Mouse (Mus musculus) MEL (cell line): ENCODE results near the gene Olfr1507. TPM values are rescaled to one million over a fixed set of nuclear protein-coding genes. Genes with fewer than 3 reads are reported as not detected.

Experiments
- DNase-seq: peaks from one replicate; pipeline ENCODE4 v3.0.0; 2011; ENCODE audit warnings: low read depth, low spot score
- H3K27ac ChIP-seq: 2 replicates; pipeline ENCODE4 v1.5.1; 2012; ENCODE audit warnings: low read depth, mild to moderate bottlenecking, control low read depth, low read length, moderate library complexity; ENCODE audit not compliant: control insufficient read depth
- H3K27me3 ChIP-seq, 2 experiments: fragments of 150-350 bp in 1 of 2; sonication (generic) in 1 of 2; 2 replicates each; pipeline ENCODE4 v1.6.1; 2012; ENCODE audit warnings: low read length in 2 of 2, mild to moderate bottlenecking in 2 of 2, improper control_type of control experiment in 1 of 2, moderate library complexity in 1 of 2; ENCODE audit not compliant: insufficient read depth in 2 of 2, control insufficient read depth in 1 of 2
- H3K36me3 ChIP-seq, 2 experiments: 2 replicates each; pipeline ENCODE4 v1.6.1; 2012 to 2014; ENCODE audit warnings: low read length in 2 of 2, improper control_type of control experiment in 1 of 2, inconsistent platforms in 1 of 2, mild to moderate bottlenecking in 1 of 2; ENCODE audit not compliant: insufficient read depth in 2 of 2, control insufficient read depth in 1 of 2
- H3K4me1 ChIP-seq, 2 experiments: fragments of 150-350 bp in 1 of 2; sonication (generic) in 1 of 2; 2 replicates each; pipeline ENCODE4 v1.6.1; 2012; ENCODE audit warnings: low read length in 2 of 2, improper control_type of control experiment in 1 of 2, mild to moderate bottlenecking in 1 of 2; ENCODE audit not compliant: insufficient read depth in 2 of 2, control insufficient read depth in 1 of 2
- H3K4me3 ChIP-seq, 2 experiments: fragments of 150-350 bp in 1 of 2; sonication (generic) in 1 of 2; 2 replicates each; pipeline ENCODE4 v1.5.1; 2012; ENCODE audit warnings: low read depth in 2 of 2, low read length in 2 of 2, mild to moderate bottlenecking in 2 of 2, moderate library complexity in 2 of 2, control low read depth in 1 of 2, improper control_type of control experiment in 1 of 2; ENCODE audit not compliant: control insufficient read depth in 1 of 2, insufficient read depth in 1 of 2
- H3K79me2 ChIP-seq: 2 replicates; pipeline ENCODE4 v1.6.1; 2012; ENCODE audit warnings: mild to moderate bottlenecking, low read length, moderate library complexity; ENCODE audit not compliant: control insufficient read depth, poor library complexity, insufficient read depth
- H3K9ac ChIP-seq: 2 replicates; pipeline ENCODE4 v1.6.1; 2012; ENCODE audit warnings: low read depth, mild to moderate bottlenecking, control low read depth, low read length, moderate library complexity; ENCODE audit not compliant: control insufficient read depth, poor library complexity, severe bottlenecking
- H3K9me3 ChIP-seq: fragments of 150-350 bp; sonication (generic); replicated peaks from 2 replicates; pipeline ENCODE4 v1.6.1; 2012; ENCODE audit warnings: mild to moderate bottlenecking, low read length, improper control_type of control experiment, moderate library complexity; ENCODE audit not compliant: insufficient read depth
- CHD1 ChIP-seq: IDR thresholded peaks from 2 replicates; pipeline ENCODE4 v1.6.1; 2012; ENCODE audit warnings: low read depth, mild to moderate bottlenecking, inconsistent platforms, low read length, improper control_type of control experiment
- CTCF ChIP-seq, 3 experiments: IDR thresholded peaks in 2 of 3; conservative IDR thresholded peaks in 1 of 3; 2 replicates each; pipeline ENCODE4 v1.5.1; 2011 to 2012; ENCODE audit warnings: low read length in 3 of 3, low read depth in 2 of 3, mild to moderate bottlenecking in 2 of 3, improper control_type of control experiment in 1 of 3, inconsistent platforms in 1 of 3, mixed read lengths in 1 of 3, moderate library complexity in 1 of 3; ENCODE audit not compliant: control insufficient read depth in 1 of 3, insufficient read depth in 1 of 3, poor library complexity in 1 of 3, severe bottlenecking in 1 of 3
- E2F4 ChIP-seq: IDR thresholded peaks from 2 replicates; pipeline ENCODE4 v1.6.1; 2011; ENCODE audit warnings: low read depth, low read length, improper control_type of control experiment, borderline replicate concordance
- EP300 ChIP-seq, 2 experiments: IDR thresholded peaks; 2 replicates each; pipeline ENCODE4 v1.6.1; 2011; ENCODE audit warnings: improper control_type of control experiment in 2 of 2, low read length in 2 of 2, low read depth in 1 of 2, mild to moderate bottlenecking in 1 of 2
- ETS1 ChIP-seq: IDR thresholded peaks from 2 replicates; pipeline ENCODE4 v1.6.1; 2012; ENCODE audit warnings: low read depth, mild to moderate bottlenecking, inconsistent platforms, low read length, improper control_type of control experiment, moderate library complexity
- GABPA ChIP-seq: IDR thresholded peaks from 2 replicates; pipeline ENCODE4 v1.6.1; 2012; ENCODE audit warnings: low read depth, mild to moderate bottlenecking, inconsistent platforms, low read length, improper control_type of control experiment, moderate library complexity
- GATA1 ChIP-seq: IDR thresholded peaks from 2 replicates; pipeline ENCODE4 v1.6.1; 2011; ENCODE audit warnings: low read depth, low read length, improper control_type of control experiment
- JUND ChIP-seq: IDR thresholded peaks from 2 replicates; pipeline ENCODE4 v1.6.1; 2011; ENCODE audit warnings: low read depth, mild to moderate bottlenecking, improper control_type of control experiment, low read length
- KAT2A ChIP-seq: conservative IDR thresholded peaks from 2 replicates; pipeline ENCODE4 v1.6.1; 2012; ENCODE audit warnings: low read depth, low read length, improper control_type of control experiment, inconsistent platforms
- MAFK ChIP-seq: IDR thresholded peaks from 2 replicates; pipeline ENCODE4 v1.6.1; 2011; ENCODE audit warnings: low read depth, mild to moderate bottlenecking, low read length, improper control_type of control experiment, borderline replicate concordance
- MAX ChIP-seq: IDR thresholded peaks from 2 replicates; pipeline ENCODE4 v1.6.1; 2011; ENCODE audit warnings: low read length, improper control_type of control experiment
- MAZ ChIP-seq: IDR thresholded peaks from 2 replicates; pipeline ENCODE4 v1.6.1; 2012; ENCODE audit warnings: low read depth, mild to moderate bottlenecking, inconsistent platforms, low read length, improper control_type of control experiment
- MEF2A ChIP-seq: IDR thresholded peaks from 2 replicates; pipeline ENCODE4 v1.6.1; 2014; ENCODE audit warnings: low read depth, mild to moderate bottlenecking, inconsistent platforms, low read length, improper control_type of control experiment; ENCODE audit not compliant: poor library complexity, insufficient replicate concordance, severe bottlenecking; ENCODE audit errors: extremely low read depth
- MYC ChIP-seq: IDR thresholded peaks from 2 replicates; pipeline ENCODE4 v1.6.1; 2011; ENCODE audit warnings: low read depth, mild to moderate bottlenecking, low read length, improper control_type of control experiment, moderate library complexity
- NELFE ChIP-seq: IDR thresholded peaks from 2 replicates; pipeline ENCODE4 v1.6.1; 2011; ENCODE audit warnings: low read depth, low read length, improper control_type of control experiment
- NRF1 ChIP-seq: IDR thresholded peaks from 2 replicates; pipeline ENCODE4 v1.6.1; 2014; ENCODE audit warnings: low read depth, mild to moderate bottlenecking, inconsistent platforms, low read length, improper control_type of control experiment, moderate library complexity; ENCODE audit not compliant: poor library complexity, insufficient read depth, severe bottlenecking
- POLR2AphosphoS2 ChIP-seq: IDR thresholded peaks from 2 replicates; pipeline ENCODE4 v1.6.1; 2011; ENCODE audit warnings: low read length, improper control_type of control experiment
- POLR2AphosphoS5 ChIP-seq: IDR thresholded peaks from 2 replicates; pipeline ENCODE4 v1.6.1; 2012; ENCODE audit warnings: low read depth, borderline replicate concordance, mild to moderate bottlenecking, inconsistent platforms, low read length, moderate library complexity, mixed read lengths
- RAD21 ChIP-seq: IDR thresholded peaks from 2 replicates; pipeline ENCODE4 v1.6.1; 2011; ENCODE audit warnings: mild to moderate bottlenecking, low read depth, low read length, improper control_type of control experiment
- SIN3A ChIP-seq: IDR thresholded peaks from 2 replicates; pipeline ENCODE4 v1.6.1; 2012; ENCODE audit warnings: low read length, improper control_type of control experiment, inconsistent platforms
- SMC3 ChIP-seq: IDR thresholded peaks from 2 replicates; pipeline ENCODE4 v1.6.1; 2011; ENCODE audit warnings: low read depth, low read length, improper control_type of control experiment
- TAL1 ChIP-seq: IDR thresholded peaks from 2 replicates; pipeline ENCODE4 v1.6.1; 2012; ENCODE audit warnings: mild to moderate bottlenecking, inconsistent platforms, low read length, moderate library complexity, mixed read lengths
- TBP ChIP-seq: IDR thresholded peaks from 2 replicates; pipeline ENCODE4 v1.8.0; 2011; ENCODE audit warnings: low read depth, low read length, improper control_type of control experiment
- TCF12 ChIP-seq: IDR thresholded peaks from 2 replicates; pipeline ENCODE4 v1.6.1; 2014; ENCODE audit warnings: low read depth, mild to moderate bottlenecking, inconsistent platforms, low read length, improper control_type of control experiment, moderate library complexity
- UBTF ChIP-seq: IDR thresholded peaks from 2 replicates; pipeline ENCODE4 v1.6.1; 2012; ENCODE audit warnings: low read depth, mild to moderate bottlenecking, inconsistent platforms, low read length, improper control_type of control experiment, moderate library complexity, borderline replicate concordance; ENCODE audit not compliant: insufficient read depth
- USF1 ChIP-seq: IDR thresholded peaks from 2 replicates; pipeline ENCODE4 v1.6.1; 2014; ENCODE audit warnings: low read depth, mild to moderate bottlenecking, inconsistent platforms, low read length, improper control_type of control experiment, moderate library complexity
- USF2 ChIP-seq, 2 experiments: IDR thresholded peaks; 2 replicates each; pipeline ENCODE4 v1.6.1; 2011 to 2012; ENCODE audit warnings: improper control_type of control experiment in 2 of 2, low read length in 2 of 2, borderline replicate concordance in 1 of 2, inconsistent platforms in 1 of 2, low read depth in 1 of 2, mild to moderate bottlenecking in 1 of 2; ENCODE audit not compliant: insufficient read depth in 1 of 2
- ZC3H11A ChIP-seq: IDR thresholded peaks from 2 replicates; pipeline ENCODE4 v1.6.1; 2012; ENCODE audit warnings: low read depth, mild to moderate bottlenecking, inconsistent platforms, low read length, improper control_type of control experiment
- ZMIZ1 ChIP-seq: IDR thresholded peaks from 2 replicates; pipeline ENCODE4 v1.6.1; 2012; ENCODE audit warnings: low read depth, mild to moderate bottlenecking, inconsistent platforms, low read length, improper control_type of control experiment, moderate library complexity
- ZNF384 ChIP-seq: IDR thresholded peaks from 2 replicates; pipeline ENCODE4 v1.6.1; 2012; ENCODE audit warnings: low read depth, mild to moderate bottlenecking, inconsistent platforms, low read length, improper control_type of control experiment
- polyA plus RNA-seq, 2 experiments: library from polyadenylated mRNA; stranded (reverse) in 1 of 2; unstranded in 1 of 2; fragments of >175 nt in 1 of 2; fragments of >200 nt in 1 of 2; gene quantifications; 2 replicates each; pipeline versions ENCODE4 v1.2.1 to v1.2.4; 2012; ENCODE audit warnings: low replicate concordance in 2 of 2, low read depth in 1 of 2; ENCODE audit not compliant: insufficient read length in 2 of 2, insufficient read depth in 1 of 2, missing spikeins in 1 of 2
- total RNA-seq: library from RNA; depleted of rRNA; stranded (reverse); fragments of 300-350 nt; gene quantifications from 2 replicates; pipeline ENCODE4 v1.2.3, GENCODE M21; 2012

Gene Olfr1507
- total and polyA plus RNA-seq, 3 experiments: not detected

- Histone ChIP-seq H3K79me2 (no peaks in the 10 kb centered on the region), H3K36me3 (no peaks in the 10 kb centered on the region), H3K4me1 (no peaks in the 10 kb centered on the region), H3K4me3 (no peak overlapping the region), H3K27me3 (no peaks in the 10 kb centered on the region), H3K9me3 (no peaks in the 10 kb centered on the region), H3K27ac (no peak overlapping the region), H3K9ac (no peak overlapping the region)
- no peak for TF ChIP-seq ETS1
- no peak for TF ChIP-seq GATA1
- TF ChIP-seq POLR2AphosphoS2: no peak
- TF ChIP-seq ZC3H11A: no peak
- TF ChIP-seq CTCF (IDR thresholded peaks at IDR 0.05 in 2 of 3, conservative IDR thresholded peaks at IDR 0.05 in 1 of 3; ENCODE audit: control insufficient read depth in 1 of 3, insufficient read depth in 1 of 3, low read depth in 2 of 3, low read length in 3 of 3, poor library complexity in 1 of 3, severe bottlenecking in 1 of 3): no peak
- TF ChIP-seq MEF2A: no peak
- no peak for TF ChIP-seq MAX
- no peak for TF ChIP-seq CHD1
- TF ChIP-seq POLR2AphosphoS5: no peak
- no peak for TF ChIP-seq TAL1
- no peak for TF ChIP-seq USF2 (IDR thresholded peaks at IDR 0.05; ENCODE audit: borderline replicate concordance in 1 of 2, insufficient read depth in 1 of 2, low read depth in 1 of 2, low read length in 2 of 2)
- TF ChIP-seq MYC: no peak
- TF ChIP-seq ZMIZ1: no peak
- no peak for TF ChIP-seq RAD21
- no peak for TF ChIP-seq TBP
- no peak for TF ChIP-seq EP300 (IDR thresholded peaks at IDR 0.05; ENCODE audit: low read depth in 1 of 2, low read length in 2 of 2)
- peak; percentile 13 for DNase-seq
These were observed 33.6 kb downstream of the Olfr1507 start for GRCm38 (mm10) chr14:52461928-52462327.

- H3K9me3 ChIP-seq: no peaks in the 10 kb centered on the region
- DNase-seq: peak; percentile 96
- H3K9ac ChIP-seq: peak overlapping the region; percentile 48
- H3K27ac ChIP-seq: peak overlapping the region; percentile 68
- peaks cover 0 to 12% of the 10 kb centered on the region in 2 experiments; a peak in 2 of 4 replicates for H3K36me3 ChIP-seq
- no peaks in the 10 kb centered on the region for H3K27me3 ChIP-seq
- peak overlapping the region; percentile 36 to 54 for H3K4me3 ChIP-seq
- H3K4me1 ChIP-seq: peaks cover 2 to 14% of the 10 kb centered on the region in 2 experiments; a peak in 3 of 4 replicates
- no peaks in the 10 kb centered on the region for H3K79me2 ChIP-seq
- no peak for TF ChIP-seq MAZ
- no peak for TF ChIP-seq NRF1
- TF ChIP-seq ZMIZ1: no peak
- TF ChIP-seq CHD1: no peak
- TF ChIP-seq ZNF384: no peak
- peak; percentile 83 for TF ChIP-seq TCF12
- TF ChIP-seq NELFE: no peak
- TF ChIP-seq SIN3A: peak; percentile 76
- TF ChIP-seq JUND: no peak
- no peak for TF ChIP-seq MEF2A
- TF ChIP-seq MAFK: no peak
- TF ChIP-seq GATA1: peak; percentile 94
- no peak for TF ChIP-seq SMC3
- TF ChIP-seq KAT2A: no peak
- TF ChIP-seq UBTF: no peak
- TF ChIP-seq GABPA: no peak
- TF ChIP-seq USF1: no peak
- TF ChIP-seq ETS1: peak; percentile 93
- no peak for TF ChIP-seq POLR2AphosphoS2
- no peak for TF ChIP-seq E2F4
- TF ChIP-seq MAX: no peak
- no peak for TF ChIP-seq RAD21
- no peak for TF ChIP-seq USF2 (IDR thresholded peaks at IDR 0.05; ENCODE audit: borderline replicate concordance in 1 of 2, insufficient read depth in 1 of 2, low read depth in 1 of 2, low read length in 2 of 2)
- TF ChIP-seq TBP: 0 out of 2 replicates have a peak, but pooled peaks have one; percentile 40
- TF ChIP-seq ZC3H11A: no peak
These were observed 44.4 kb downstream of the Olfr1507 start for GRCm38 (mm10) chr14:52451138-52451537.
